Comparison of ENCODE assay signal across 8 mouse cellular contexts in genomic region chr2:33215700-33216509, GRCm38 (mm10). TPM values are rescaled to one million over a fixed set of nuclear protein-coding genes. Genes with fewer than 3 reads are reported as not detected.
DNase-seq lines count a peak whose midpoint lies in the region; ATAC-seq and TF ChIP-seq lines count a peak whose summit lies in the region.

TSS of gene Angptl2 (plus strand) at chr2:33216069.

- no peak within 1 kb of the TSS for H3K4me3 ChIP-seq in G1E (ENCODE audit: low read depth, low read length)
- peak within 1 kb of the TSS; percentile 18 for H3K4me3 ChIP-seq in forebrain, postnatal 0 days (ENCODE audit: low read depth, low read length)
- H3K4me3 ChIP-seq in liver, embryonic 16.5 days (ENCODE audit: low read depth, low read length): peak within 1 kb of the TSS; percentile 43
- H3K4me3 ChIP-seq in neural tube, embryonic 13.5 days: peak within 1 kb of the TSS; percentile 39
- peak within 1 kb of the TSS; percentile 66 for H3K4me3 ChIP-seq in thymus, adult 2 months (ENCODE audit: control insufficient read depth, insufficient read depth, low read length)

- intact Hi-C loops in heart, postnatal 25 days (cut with DNase I): loop anchor here (5.0 kb wide), 3 partner anchors 56 to 101 kb away; no protein-coding TSS in a partner anchor

- DNase-seq in G1E (ENCODE audit: low spot score): peak; percentile 23
- DNase-seq in cerebellum, adult 11-12 months: peak; percentile 83
- DNase-seq in forebrain, postnatal 0 days: peak; percentile 84
- DNase-seq in heart, postnatal 25 days (ENCODE audit: low spot score): peak; percentile 94
- DNase-seq in large intestine, adult 2 months (ENCODE audit: low read depth, low spot score): peak; percentile 16
- peak; percentile 92 for DNase-seq in thymus, adult 2 months

- no peaks in the 10 kb centered on the region for H3K9me3 ChIP-seq in G1E (replicated peaks)
- no peaks in the 10 kb centered on the region for H3K9me3 ChIP-seq in forebrain, postnatal 0 days (ENCODE audit: low read length)
- no peaks in the 10 kb centered on the region for H3K9me3 ChIP-seq in liver, embryonic 16.5 days (replicated peaks; ENCODE audit: control insufficient read depth, low read length)
- no peaks in the 10 kb centered on the region for H3K9me3 ChIP-seq in neural tube, embryonic 13.5 days

- H3K36me3 ChIP-seq in G1E (replicated peaks): no peaks in the 10 kb centered on the region
- no peaks in the 10 kb centered on the region for H3K36me3 ChIP-seq in forebrain, postnatal 0 days (ENCODE audit: insufficient read depth)
- no peaks in the 10 kb centered on the region for H3K36me3 ChIP-seq in liver, embryonic 16.5 days (ENCODE audit: control insufficient read depth, insufficient read depth)
- H3K36me3 ChIP-seq in neural tube, embryonic 13.5 days: no peaks in the 10 kb centered on the region
- no peaks in the 10 kb centered on the region for H3K36me3 ChIP-seq in thymus, adult 2 months (ENCODE audit: control insufficient read depth, insufficient read depth, low read length)

- H3K27me3 ChIP-seq in G1E (ENCODE audit: insufficient read depth, low read length): peaks cover 33% of the 10 kb centered on the region
- no peaks in the 10 kb centered on the region for H3K27me3 ChIP-seq in forebrain, postnatal 0 days (ENCODE audit: insufficient read depth, low read length)
- H3K27me3 ChIP-seq in liver, embryonic 16.5 days (ENCODE audit: control insufficient read depth, insufficient read depth, low read depth, low read length): no peaks in the 10 kb centered on the region
- no peaks in the 10 kb centered on the region for H3K27me3 ChIP-seq in neural tube, embryonic 13.5 days
- H3K27me3 ChIP-seq in thymus, adult 2 months (ENCODE audit: control insufficient read depth, insufficient read depth, low read length): no peaks in the 10 kb centered on the region

- H3K4me1 ChIP-seq in G1E (ENCODE audit: insufficient read depth, low read depth, low read length): peaks cover 4% of the 10 kb centered on the region; the same call in 1 of the 2 replicates
- H3K4me1 ChIP-seq in forebrain, postnatal 0 days (ENCODE audit: insufficient read depth): peaks cover 4% of the 10 kb centered on the region
- peaks cover 9% of the 10 kb centered on the region for H3K4me1 ChIP-seq in liver, embryonic 16.5 days (ENCODE audit: control insufficient read depth, low read depth, low read length)
- H3K4me1 ChIP-seq in neural tube, embryonic 13.5 days (replicated peaks): peaks cover 57% of the 10 kb centered on the region
- H3K4me1 ChIP-seq in thymus, adult 2 months (replicated peaks; ENCODE audit: control insufficient read depth, insufficient read depth, low read length): peaks cover 51% of the 10 kb centered on the region

- H3K9ac ChIP-seq in forebrain, postnatal 0 days: peak within 1 kb of the TSS; percentile 35
- peak within 1 kb of the TSS; percentile 15; the same call in 1 of the 2 replicates for H3K9ac ChIP-seq in liver, embryonic 16.5 days (ENCODE audit: low read depth, low read length)
- peak within 1 kb of the TSS; percentile 76 for H3K9ac ChIP-seq in neural tube, embryonic 13.5 days

- no peak for ATAC-seq in G1E (ENCODE audit: extremely low read depth, insufficient number of reproducible peaks, low FRiP score, poor library complexity, severe bottlenecking)
- ATAC-seq in forebrain, postnatal 0 days: peak; percentile 93
- peak; percentile 79 for ATAC-seq in liver, embryonic 16.5 days (ENCODE audit: low read depth)
- ATAC-seq in neural tube, embryonic 13.5 days (ENCODE audit: low read depth): peak; percentile 95

- no peak for TF ChIP-seq CTCF in G1E (IDR thresholded peaks at IDR 0.05; ENCODE audit: low read depth, low read length)
- no peak for TF ChIP-seq CTCF in forebrain, postnatal 0 days (IDR thresholded peaks at IDR 0.05; ENCODE audit: low read depth)
- peak; percentile 40; the same call in 1 of the 2 replicates for TF ChIP-seq CTCF in thymus, adult 2 months (IDR thresholded peaks at IDR 0.05; ENCODE audit: borderline replicate concordance, control insufficient read depth, extremely low read depth, insufficient read depth, low read length, poor library complexity)

- peak within 1 kb of the TSS; percentile 40 for H3K4me2 ChIP-seq in forebrain, postnatal 0 days (ENCODE audit: low read depth)
- peak within 1 kb of the TSS; percentile 47 for H3K4me2 ChIP-seq in liver, embryonic 16.5 days (ENCODE audit: low read depth, low read length)
- peak within 1 kb of the TSS; percentile 56 for H3K4me2 ChIP-seq in neural tube, embryonic 13.5 days

- WGBS in forebrain, postnatal 0 days: 6% methylated on average over 22 of the region's 22 CpGs
- WGBS in large intestine, adult 2 months: 18% methylated on average over 22 of the region's 22 CpGs
- 5% methylated on average over 22 of the region's 22 CpGs for WGBS in liver, embryonic 16.5 days (ENCODE audit: insufficient replicate concordance)
- WGBS in neural tube, embryonic 13.5 days: under 1% methylated on average over 22 of the region's 22 CpGs
- 11% methylated on average over 22 of the region's 22 CpGs for WGBS in thymus, adult 2 months

- H3K27ac ChIP-seq in forebrain, postnatal 0 days (ENCODE audit: low read depth, low read length): peak within 1 kb of the TSS; percentile 24; the same call in 1 of the 2 replicates
- H3K27ac ChIP-seq in liver, embryonic 16.5 days (ENCODE audit: low read length): peak within 1 kb of the TSS; percentile 48
- H3K27ac ChIP-seq in neural tube, embryonic 13.5 days (replicated peaks): peak within 1 kb of the TSS; percentile 79
- H3K27ac ChIP-seq in thymus, adult 2 months (ENCODE audit: control insufficient read depth, insufficient read depth, low read length): peak within 1 kb of the TSS; percentile 67

- peak; percentile 69; the same call in 1 of the 2 replicates for TF ChIP-seq POLR2A in thymus, adult 2 months (IDR thresholded peaks at IDR 0.05; ENCODE audit: control insufficient read depth, extremely low read depth, insufficient read depth, low read length, poor library complexity)

RNA-seq across cellular contexts. Expression of gene Angptl2, which starts in this region (rescaled TPM):
- total RNA-seq in G1E (2014; fragmentation: Nextera tagmentation) (not detected in 2 replicates), G1E (2017) (0.11 and 0.12 TPM in 2 replicates)
- not detected in 2 replicates for polyA plus RNA-seq in G1E (2012)
- 7.9 and 17.5 TPM in 2 replicates for total RNA-seq in forebrain, postnatal 0 days (2014; rRNA removed)
- polyA plus RNA-seq in forebrain, postnatal 0 days (2015; fragmentation: Nextera tagmentation; extraction: Ambion mirVana): 7.1 and 7.7 TPM in 2 replicates
- total RNA-seq in heart, postnatal 25 days (2021): 10 to 100 TPM; 47.9 to 78.9 TPM
- polyA plus RNA-seq in large intestine, adult 2 months (2012; rRNA removed): 22.3 and 29.0 TPM in 2 replicates
- 3.5 and 5.6 TPM in 2 replicates for polyA plus RNA-seq in liver, embryonic 16.5 days (2015; fragmentation: Nextera tagmentation; extraction: Ambion mirVana)
- 18.2 and 18.9 TPM in 2 replicates for polyA plus RNA-seq in neural tube, embryonic 13.5 days (2015; fragmentation: Nextera tagmentation; extraction: Ambion mirVana)
- 61.1 and 64.5 TPM in 2 replicates for polyA plus RNA-seq in thymus, adult 2 months (2012; rRNA removed)

Comparison
In these comparisons a context has a peak if more than half of its experiments do, and no peak if none do; other contexts are left out.
1. Peak in DNase-seq in G1E; RNA of the gene not detected or under 1 TPM.
2. DNase-seq: peak in every context shown above with its lines; median percentile 94 in heart, postnatal 25 days; 92 in thymus, adult 2 months; 84 in forebrain, postnatal 0 days; 83 in cerebellum, adult 11-12 months; 23 in G1E; 16 in large intestine, adult 2 months.
3. H3K27ac ChIP-seq: peak in every context shown above with its lines; median percentile 79 in neural tube, embryonic 13.5 days; 67 in thymus, adult 2 months; 48 in liver, embryonic 16.5 days; 24 in forebrain, postnatal 0 days.
4. H3K9ac ChIP-seq: peak in every context shown above with its lines; median percentile 76 in neural tube, embryonic 13.5 days; 35 in forebrain, postnatal 0 days; 15 in liver, embryonic 16.5 days.